Mouse (Mus musculus) thymus, postnatal 0 days (tissue): ENCODE measurements around the gene Fads2. TPM values are rescaled to one million over a fixed set of nuclear protein-coding genes. Genes with fewer than 3 reads are reported as not detected.

Source experiments
- DNase-seq: peaks from one replicate; pipeline ENCODE4 v3.0.0-alpha.2; 2015; ENCODE audit warnings: low spot score
- polyA plus RNA-seq: library from polyadenylated mRNA; unstranded; fragments of >200 nt; fragmentation: Nextera tagmentation; extraction: Ambion mirVana; gene quantifications from 2 replicates; pipeline ENCODE4 v1.2.1, GENCODE M21; 2015

Gene Fads2
- polyA plus RNA-seq, 1 experiment from 2014 or later, result 27.7 TPM

GRCm38 (mm10) chr19:10042816-10043215, 58.7 kb downstream of the Fads2 start:
- DNase-seq, result no peak

DNA sequence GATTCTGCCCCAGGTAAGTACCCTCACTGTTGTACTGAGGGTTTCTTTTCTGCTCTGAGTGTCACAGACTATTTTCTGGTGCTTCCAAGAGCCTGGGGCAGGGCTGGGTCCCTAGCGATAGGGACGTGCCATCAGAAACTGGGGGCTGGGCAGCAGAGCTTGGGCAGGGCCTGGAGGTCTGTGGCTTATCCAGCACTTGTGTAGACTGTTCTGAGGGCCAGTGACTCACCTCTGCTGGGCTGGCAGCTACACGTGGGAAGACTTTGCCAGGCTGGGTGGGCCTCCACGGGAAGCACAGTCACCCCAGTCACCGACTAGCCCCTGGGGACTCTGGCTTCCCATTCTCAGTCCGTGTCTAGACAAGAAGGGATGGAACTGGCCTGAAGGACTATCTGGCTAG, 59.3 kb downstream of the Fads2 start:
- no peak for DNase-seq

GRCm38 (mm10) chr19:10041388-10042148, 60.0 kb downstream of the Fads2 start, which contains the start of gene Fads3:
Gene Fads3 (plus strand): TSS chr19:10041569.
- DNase-seq, result peak; percentile 38

DNA sequence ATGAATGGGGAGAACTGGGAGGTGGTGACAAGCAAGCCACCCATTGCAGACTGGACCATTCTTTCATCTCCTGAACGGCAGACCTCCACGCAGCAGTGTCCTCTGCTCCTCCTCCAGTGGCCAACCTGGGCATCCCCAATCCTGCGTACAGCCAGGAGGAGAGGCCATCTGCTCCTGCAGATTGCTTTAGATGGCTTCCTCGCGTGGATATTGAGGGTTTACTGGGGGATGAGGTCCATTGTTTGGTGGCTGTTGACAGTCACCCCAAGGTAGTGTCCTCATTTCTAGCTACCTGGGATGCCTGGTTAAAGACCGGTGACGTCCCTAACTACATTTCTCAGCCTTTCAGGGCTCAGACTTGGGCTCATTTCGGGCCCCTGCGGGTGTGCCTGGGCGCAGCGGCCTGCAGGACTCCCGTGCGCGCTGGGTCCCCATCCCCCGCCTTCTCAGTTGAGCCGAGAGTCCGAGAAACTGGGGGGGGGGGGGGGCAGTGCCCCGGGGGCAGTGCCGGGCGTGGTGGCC, 60.6 kb downstream of the Fads2 start:
- no peak for DNase-seq

GRCm38 (mm10) chr19:10039615-10040014, 61.9 kb downstream of the Fads2 start:
- DNase-seq, result no peak

DNA sequence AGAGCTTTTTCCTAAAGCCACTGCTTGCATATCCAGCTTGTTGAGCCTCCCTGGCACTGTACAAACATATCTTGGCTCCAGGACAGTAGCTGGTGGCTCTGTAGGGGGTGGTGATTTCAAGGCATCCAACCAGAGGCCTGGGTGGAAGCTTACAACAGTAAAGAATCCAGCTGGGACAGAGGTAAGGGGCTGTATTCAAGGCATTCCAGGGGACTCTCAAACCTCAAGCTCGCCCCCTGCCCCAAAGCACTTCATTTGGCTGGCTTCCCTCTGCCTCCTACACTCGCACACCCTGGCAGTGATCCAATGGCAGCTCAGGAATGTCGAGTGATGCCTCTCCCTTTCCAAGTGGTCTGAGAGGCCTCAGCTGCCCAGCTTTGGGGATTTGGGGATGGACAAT, 62.6 kb downstream of the Fads2 start:
- no peak for DNase-seq

GRCm38 (mm10) chr19:10038364-10038763, 63.2 kb downstream of the Fads2 start:
- DNase-seq, result no peak

DNA sequence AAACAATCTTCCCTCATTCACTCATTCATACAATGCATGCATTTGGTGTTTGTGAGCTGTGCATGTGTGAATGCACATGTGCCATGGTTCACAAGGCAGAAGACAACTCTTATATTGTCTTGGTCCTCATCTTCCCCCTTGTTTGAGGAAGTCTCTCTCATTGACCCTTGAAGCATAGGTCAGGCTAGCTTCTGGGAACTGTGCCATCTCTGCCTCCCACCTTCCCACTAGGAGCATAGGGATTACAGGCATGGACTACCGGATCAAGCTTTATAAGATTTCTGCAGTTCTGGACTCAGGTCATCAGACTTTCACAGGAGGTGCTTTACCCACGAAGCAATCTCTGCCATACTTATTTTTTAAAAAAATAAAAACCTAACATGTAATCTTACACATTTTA, 64.0 kb downstream of the Fads2 start:
- DNase-seq, result no peak

DNA sequence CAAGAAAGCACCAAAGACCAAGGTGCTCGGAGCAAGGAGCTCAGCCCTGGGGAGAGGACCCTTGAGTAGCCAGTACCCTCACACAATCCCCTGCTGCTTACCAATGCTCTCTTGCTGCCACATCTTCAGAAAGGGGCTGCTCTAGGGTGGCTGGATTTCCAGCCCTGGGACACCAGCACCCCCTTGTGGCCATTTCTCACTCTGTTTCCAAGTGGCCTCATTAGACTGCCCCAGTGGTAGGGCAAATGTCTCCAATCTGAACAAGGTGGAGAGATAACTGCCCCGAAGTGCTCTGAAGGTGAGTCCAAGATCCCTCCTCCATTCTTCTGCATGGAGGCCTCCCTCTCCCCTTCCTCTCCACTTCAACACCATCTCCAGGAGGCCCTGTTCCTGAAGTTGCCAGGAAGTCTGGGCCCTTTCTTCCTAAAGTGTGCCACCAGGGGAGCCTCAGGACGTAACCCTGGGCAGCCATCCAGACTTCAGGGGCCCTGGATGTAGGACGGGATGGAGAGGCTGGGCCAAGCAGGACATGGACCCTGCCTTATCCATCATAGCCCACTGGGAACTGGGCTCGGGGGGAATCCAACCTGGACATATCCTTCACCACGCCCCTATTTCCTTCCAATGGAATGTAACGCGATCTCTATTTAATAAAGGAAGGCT, 66.6 kb downstream of the Fads2 start:
- peak; percentile 83 for DNase-seq

GRCm38 (mm10) chr19:10034356-10034755, 67.2 kb downstream of the Fads2 start:
- no peak for DNase-seq

DNA sequence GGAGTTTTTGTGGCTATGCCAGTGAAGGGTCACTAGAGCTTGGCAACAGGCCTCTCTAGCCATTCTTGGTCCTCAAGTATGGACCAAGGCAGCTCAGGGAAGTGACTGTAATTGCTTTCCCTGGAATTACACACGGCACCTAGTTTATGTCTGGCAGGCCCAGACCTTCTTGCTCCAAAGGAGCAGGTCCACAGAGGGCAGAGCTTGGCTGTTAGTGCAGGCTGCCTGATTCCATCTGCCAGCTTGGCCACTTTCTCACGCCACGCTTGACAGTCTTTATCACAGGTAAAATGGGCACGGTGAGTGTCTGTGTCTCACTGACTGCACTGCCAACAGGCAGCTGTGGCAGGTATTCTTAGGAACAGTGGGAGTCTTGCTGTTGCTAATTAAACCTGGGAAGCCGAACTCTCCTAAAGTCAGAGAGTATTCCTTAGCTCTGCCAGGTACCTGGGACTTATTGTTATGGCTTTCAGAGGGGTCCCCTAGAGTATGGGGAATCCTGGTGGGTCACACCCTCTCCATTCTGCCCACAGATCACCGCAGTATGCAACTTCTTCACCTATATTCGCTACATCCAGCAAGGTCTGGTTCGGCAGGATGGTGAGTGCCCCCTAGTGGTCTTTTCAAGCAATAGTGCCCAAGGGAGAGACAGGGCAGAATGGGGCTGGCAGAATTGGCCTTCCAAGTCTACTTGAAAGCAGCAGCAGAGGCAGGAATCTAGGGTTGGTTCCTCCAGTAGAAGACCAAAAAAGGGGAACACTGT, 68.2 kb downstream of the Fads2 start:
- DNase-seq, result peak; percentile 79

DNA sequence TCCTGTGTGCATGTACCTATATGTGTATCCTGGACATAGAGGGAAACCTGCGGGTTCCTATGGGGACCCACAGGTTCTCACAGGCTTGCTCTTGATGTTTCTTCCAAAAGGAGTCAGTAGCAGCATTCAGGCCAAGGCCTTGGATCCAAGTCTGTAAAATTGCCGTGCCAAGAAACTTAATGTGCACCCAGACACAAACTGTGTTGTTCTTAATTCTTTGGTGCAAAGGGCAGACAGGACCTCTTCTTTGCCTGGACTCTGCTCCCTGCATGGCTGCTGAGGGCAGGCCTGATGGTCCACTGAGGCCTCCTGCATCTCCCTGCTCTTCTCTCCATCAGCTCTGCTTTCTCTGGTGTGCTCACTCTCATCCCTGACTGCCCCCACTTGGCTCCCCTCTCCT, 71.8 kb downstream of the Fads2 start:
- no peak for DNase-seq

DNA sequence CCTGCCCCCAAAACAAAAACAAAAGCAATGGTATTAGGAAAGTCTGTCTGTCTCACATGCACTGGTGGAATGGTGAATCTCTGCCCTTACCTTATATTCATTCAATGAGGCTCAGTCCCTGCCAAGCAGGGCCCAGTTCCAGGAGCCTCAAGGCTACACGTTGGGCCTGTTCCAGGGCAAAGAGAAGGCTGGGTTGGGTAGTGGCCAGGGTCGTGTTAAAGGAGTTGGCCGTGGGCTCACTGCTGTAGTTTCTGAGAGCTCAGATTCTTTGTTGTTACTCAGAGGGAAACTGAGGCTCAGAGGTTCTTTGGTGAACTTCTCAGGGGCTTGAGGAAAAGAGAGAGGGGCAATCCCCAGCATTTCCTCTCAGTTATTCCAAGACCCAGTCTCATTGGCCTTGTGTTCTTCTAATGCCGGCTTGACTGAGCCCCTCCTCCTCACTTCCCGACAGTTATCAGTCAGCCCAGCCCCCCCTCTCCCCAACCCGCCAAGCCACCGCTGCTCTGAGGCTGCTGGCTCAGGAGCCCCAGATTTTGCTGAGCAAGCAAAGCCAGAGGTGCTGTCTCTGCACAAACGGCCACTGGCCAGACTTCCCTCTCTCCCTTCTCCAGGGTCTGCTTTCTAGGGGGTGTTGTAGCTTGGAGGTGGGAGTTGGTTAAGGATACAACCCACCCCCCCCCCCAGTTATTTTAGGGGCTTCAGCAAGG, 76.2 kb downstream of the Fads2 start:
- DNase-seq, result no peak

DNA sequence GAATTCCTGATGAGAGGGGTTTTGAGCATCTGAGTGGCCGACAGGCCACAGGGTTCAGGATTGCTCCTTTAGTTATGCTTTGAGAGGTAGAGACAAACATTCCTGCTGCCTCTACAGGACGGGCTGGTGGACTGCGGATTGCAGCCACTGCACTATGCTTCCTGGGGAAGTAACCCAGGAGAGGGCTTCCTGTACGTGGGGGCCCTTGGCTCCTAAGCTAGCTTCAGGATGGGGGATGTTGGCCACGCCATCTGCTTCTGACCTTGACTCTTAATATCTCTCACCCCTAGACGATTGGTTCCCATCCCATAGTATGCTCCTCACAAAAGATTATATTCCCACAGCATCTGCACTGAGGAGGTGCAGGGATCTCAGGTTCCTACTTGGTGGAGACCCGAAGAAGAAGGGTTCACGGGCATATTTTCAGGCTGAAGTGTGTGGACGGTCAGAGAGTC, 78.2 kb downstream of the Fads2 start:
- DNase-seq, result no peak

DNA sequence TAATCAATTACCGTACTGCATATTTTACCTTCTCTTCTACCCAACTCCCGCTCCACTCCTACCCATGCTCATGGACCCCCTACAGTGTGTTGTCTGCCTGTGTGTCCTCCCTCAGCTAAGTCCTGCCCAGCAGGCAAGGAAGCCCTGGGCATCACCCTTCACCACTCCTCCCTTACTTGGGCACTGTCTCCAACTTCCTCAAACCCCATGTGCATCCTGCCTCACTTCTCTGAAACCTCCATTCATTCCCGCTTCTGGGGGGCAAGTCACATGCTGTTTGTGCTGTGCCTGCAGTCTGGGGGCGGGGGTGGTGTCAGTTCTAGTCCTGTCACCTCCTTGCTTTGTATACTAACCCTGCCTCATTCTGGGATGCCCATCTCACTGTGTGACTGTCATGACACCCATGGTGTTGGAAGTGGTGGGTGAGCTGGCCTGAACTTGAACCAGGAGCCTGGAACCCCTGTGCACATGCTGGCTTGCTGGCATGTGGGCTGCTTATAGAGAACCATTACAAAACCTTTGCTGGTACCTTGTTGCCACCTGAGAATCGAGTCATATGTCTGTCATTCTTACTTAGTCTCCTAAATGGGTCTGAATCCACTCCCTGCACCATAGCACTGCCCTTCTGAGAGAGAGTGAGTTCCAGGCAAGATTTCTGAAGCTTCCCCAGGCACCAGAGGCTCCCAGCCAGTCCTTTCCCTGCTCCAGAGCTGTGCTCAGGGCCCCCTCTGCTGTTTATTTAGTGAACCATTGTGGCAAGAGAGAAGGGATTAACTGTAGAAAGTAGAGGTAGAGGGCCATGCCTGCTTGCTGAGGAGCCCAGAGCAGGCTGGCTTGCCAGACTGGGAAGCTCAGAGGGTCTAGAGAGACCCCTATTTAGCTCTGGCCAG, 78.9 kb downstream of the Fads2 start:
- no peak for DNase-seq

DNA sequence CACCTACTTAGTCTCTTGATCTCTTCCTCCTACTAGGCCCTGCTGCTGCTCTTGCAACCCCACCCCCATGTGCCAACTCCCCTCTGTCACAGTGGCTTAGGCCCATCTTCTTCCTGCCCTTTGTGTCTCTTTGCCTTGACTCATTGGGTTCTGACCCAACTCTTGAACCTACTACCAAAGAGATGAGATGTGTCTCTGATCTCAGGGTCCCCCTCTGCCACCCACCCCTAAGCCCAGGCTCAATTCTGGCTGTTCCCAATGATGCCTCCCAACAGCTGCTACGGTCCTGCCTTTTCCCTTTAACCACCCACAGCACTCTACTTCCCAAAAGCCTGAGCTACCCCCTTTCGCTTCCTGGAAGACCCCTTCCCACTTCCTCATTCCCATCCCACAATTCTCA, 79.6 kb downstream of the Fads2 start:
- no peak for DNase-seq

- DNase-seq, result no peak
Measured at GRCm38 (mm10) chr19:10019214-10019760, 82.3 kb downstream of the Fads2 start.

- DNase-seq, result no peak
Measured at GRCm38 (mm10) chr19:10018527-10018818, 83.1 kb downstream of the Fads2 start.

DNA sequence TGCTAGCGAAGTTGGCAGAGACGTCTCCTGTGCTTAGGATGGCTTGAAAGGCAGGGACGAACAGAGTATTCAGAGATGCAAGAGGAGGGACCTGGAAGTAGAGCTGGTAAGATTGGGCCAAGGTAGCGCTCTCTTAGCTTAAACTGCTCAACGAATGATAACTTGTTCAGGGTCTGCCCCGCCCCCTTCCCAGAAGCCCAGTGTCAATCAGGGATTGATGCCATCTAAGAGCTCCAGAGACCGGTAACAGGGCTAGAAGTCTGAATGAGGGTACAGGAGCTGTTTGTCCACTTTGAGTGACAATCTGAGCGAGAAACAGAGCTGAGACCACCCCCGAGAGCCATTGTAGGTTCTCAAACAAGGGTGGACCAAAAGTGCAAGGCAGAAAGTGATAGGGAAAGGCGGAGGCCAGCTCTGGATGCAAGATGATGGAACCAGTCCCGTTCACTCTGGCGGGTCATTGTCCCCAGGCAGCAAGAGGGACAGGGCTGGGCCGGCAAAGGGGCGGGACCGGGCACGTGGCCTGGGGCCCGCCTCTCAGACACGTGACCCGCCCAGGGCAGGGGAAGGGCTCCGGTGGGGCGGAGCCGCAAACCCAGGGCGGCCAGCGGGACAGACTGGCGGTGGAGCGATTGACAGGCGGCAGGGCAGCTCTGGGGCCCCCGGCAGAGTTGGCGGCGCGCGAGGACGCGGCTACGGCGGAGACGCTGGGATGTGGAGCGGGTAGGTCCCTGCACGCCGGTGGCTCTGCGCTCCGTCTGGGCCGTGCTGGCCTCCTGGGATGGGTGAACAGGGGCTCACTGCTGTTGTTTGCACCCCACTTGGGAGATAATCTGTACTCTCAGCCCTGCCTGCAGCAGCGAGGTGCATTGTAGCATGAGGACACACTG, 83.7 kb downstream of the Fads2 start:
- peak; percentile 43 for DNase-seq
